Mouse (Mus musculus) olfactory bulb, adult 2 months (tissue): ENCODE measurements around the gene Atg4c. TPM values are rescaled to one million over a fixed set of nuclear protein-coding genes. Genes with fewer than 3 reads are reported as not detected.

ENCODE experiments used
- H3K27ac ChIP-seq: fragments of 200-500 bp; 2 replicates; pipeline ENCODE4 v1.5.1; 2012; ENCODE audit warnings: low read depth, low read length; ENCODE audit not compliant: insufficient read depth
- H3K4me1 ChIP-seq: fragments of 200-500 bp; 2 replicates; pipeline ENCODE4 v1.6.1; 2012; ENCODE audit warnings: low read length; ENCODE audit not compliant: control insufficient read depth, insufficient read depth
- H3K4me3 ChIP-seq: fragments of 200-500 bp; 2 replicates; pipeline ENCODE4 v1.5.1; 2012; ENCODE audit warnings: mild to moderate bottlenecking, low read depth, low read length, moderate library complexity; ENCODE audit not compliant: insufficient read depth
- CTCF ChIP-seq: fragments of 200-500 bp; IDR thresholded peaks from 2 replicates; pipeline ENCODE4 v1.5.1; 2012; ENCODE audit warnings: low read depth, mild to moderate bottlenecking, low read length, moderate library complexity; ENCODE audit not compliant: insufficient read depth
- POLR2A ChIP-seq: fragments of 200-500 bp; IDR thresholded peaks from 2 replicates; pipeline ENCODE4 v1.6.1; 2012; ENCODE audit warnings: mild to moderate bottlenecking, low read depth, low read length, moderate library complexity; ENCODE audit not compliant: insufficient read depth
- WGBS: fragments of 180-500 bp; shearing (Covaris S2); methylation state at CpG from one replicate; pipeline ENCODE4 v1.1.7; 2018; 5-methylcytosine and 5-hydroxymethylcytosine counted together
- polyA plus RNA-seq: library from polyadenylated mRNA; stranded (reverse); fragments of >200 nt; gene quantifications from 2 replicates; pipeline ENCODE4 v1.2.4, GENCODE M21; 2012; ENCODE audit warnings: low replicate concordance; ENCODE audit not compliant: missing spikeins, insufficient read depth, insufficient read length

Atg4c gene
- polyA plus RNA-seq, 1 experiment = not detected

DNA sequence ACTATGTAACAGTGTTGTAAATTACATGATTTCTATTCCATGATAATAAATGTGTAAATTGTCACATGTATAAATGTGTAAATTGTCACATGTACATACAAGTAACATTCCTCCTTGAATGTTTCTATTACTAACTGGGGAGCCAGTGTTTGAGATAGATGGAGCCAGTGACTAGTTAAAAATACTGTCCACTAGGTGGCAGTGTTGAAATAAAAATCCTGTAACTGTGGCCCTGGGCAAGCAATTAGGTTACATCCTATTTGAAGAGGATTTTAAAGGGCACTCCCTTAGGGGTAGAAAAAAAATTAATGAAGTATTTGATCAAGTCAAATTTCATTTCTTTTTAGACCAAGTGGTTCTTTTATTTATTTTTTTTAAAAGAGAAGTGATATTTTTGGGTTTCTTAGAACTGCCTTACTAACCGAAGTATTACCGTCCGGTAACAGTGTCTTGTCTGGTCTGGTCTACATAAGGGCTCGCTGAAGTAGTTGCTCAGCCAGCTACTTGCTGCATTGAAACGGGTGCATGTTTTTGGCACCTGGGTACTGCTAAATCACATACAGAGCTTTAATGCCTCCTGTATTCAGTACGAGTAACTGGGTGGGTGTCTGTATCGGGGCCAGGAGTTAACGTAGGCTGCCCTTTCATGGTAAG lies 41.6 kb downstream of the Atg4c start:
- Histone ChIP-seq H3K27ac (no peak overlapping the region), H3K4me3 (no peak overlapping the region), H3K4me1 (no peaks in the 10 kb centered on the region)
- TF ChIP-seq POLR2A (no peak), CTCF (no peak)
- WGBS = 84% methylated on average over 8 of the region's 8 CpGs

- 98% methylated on average over 2 of the region's 2 CpGs for WGBS
- H3K4me3 ChIP-seq = no peak overlapping the region
- H3K4me1 ChIP-seq = no peaks in the 10 kb centered on the region
- no peak overlapping the region for H3K27ac ChIP-seq
- no peak for TF ChIP-seq CTCF
- TF ChIP-seq POLR2A = no peak
Observed at GRCm38 (mm10) chr4:99238305-99238704, 44.6 kb downstream of the Atg4c start.

GRCm38 (mm10) chr4:99241674-99242073 lies 47.9 kb downstream of the Atg4c start:
- H3K27ac ChIP-seq = no peak overlapping the region
- no peak overlapping the region for H3K4me3 ChIP-seq
- H3K4me1 ChIP-seq = no peaks in the 10 kb centered on the region
- 55% methylated on average over 5 of the region's 5 CpGs for WGBS
- TF ChIP-seq CTCF = no peak
- TF ChIP-seq POLR2A = no peak

DNA sequence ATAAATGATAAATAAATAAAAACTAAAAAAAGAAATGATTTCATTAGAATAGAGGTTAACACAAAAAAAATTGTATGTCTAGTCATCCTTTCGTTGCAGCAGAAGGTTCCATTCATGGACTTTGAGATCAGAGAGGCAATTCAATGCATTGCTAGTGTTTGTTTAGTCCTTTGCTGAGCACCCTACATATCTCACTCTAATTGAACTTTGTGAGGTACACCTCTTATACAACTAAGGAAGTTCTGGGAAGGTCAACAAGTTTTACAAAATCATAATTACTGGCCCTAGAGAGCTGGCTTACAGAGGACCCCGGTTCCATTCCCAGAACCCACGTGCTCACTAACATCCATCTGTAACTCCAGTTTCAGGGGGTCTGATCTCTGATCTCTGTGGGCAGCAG lies 55.6 kb downstream of the Atg4c start:
- Histone ChIP-seq H3K4me1 (no peaks in the 10 kb centered on the region), H3K27ac (no peak overlapping the region), H3K4me3 (no peak overlapping the region)
- WGBS = 93% methylated on average over 3 of the region's 3 CpGs
- no peak for TF ChIP-seq CTCF
- TF ChIP-seq POLR2A = no peak

DNA sequence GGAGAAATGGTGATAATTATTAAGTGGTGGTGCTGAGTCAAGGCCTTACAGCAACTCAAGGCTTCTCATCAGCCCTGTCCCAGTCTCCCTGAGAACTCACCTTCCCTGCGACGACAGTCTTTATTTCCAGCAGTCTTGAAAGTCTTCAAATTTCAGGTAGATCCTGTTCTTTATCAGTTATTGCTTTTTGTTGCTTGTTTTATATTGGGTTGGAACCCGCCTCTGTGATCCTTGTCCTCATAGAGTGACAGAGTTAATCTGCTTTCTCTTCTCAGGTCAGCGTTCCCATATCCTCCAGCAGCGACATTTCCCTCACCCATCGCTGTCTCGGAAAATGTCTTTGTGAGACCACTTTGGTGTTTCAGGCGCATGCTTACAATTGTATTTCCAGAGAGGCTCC lies 56.1 kb downstream of the Atg4c start:
- H3K27ac ChIP-seq = no peak overlapping the region
- no peak for TF ChIP-seq CTCF
- TF ChIP-seq POLR2A = no peak
- no peaks in the 10 kb centered on the region for H3K4me1 ChIP-seq
- H3K4me3 ChIP-seq = no peak overlapping the region
- 97% methylated on average over 8 of the region's 8 CpGs for WGBS

DNA sequence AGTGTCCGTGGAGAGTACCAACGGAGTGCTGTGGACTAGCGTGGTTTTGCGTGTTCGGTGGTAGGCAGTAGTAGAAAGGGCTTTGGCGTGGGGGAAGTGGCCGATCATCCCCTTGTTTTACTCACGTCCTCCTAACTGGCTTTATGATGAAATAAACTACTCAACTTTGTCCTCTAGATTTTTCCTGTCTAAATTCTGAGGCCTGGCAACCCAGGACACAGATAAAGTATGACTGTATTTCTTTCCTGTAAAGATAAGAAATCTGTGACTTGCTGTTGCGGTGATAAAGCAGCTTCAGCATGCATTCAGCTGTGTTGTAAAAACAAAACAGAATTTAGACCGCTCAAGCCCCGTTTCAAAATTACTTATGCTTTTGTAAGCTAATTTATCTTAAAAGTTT lies 59.2 kb downstream of the Atg4c start:
- WGBS = 95% methylated on average over 11 of the region's 11 CpGs
- no peak for TF ChIP-seq POLR2A
- TF ChIP-seq CTCF = no peak
- H3K27ac ChIP-seq = no peak overlapping the region
- H3K4me3 ChIP-seq = no peak overlapping the region
- H3K4me1 ChIP-seq = no peaks in the 10 kb centered on the region

DNA sequence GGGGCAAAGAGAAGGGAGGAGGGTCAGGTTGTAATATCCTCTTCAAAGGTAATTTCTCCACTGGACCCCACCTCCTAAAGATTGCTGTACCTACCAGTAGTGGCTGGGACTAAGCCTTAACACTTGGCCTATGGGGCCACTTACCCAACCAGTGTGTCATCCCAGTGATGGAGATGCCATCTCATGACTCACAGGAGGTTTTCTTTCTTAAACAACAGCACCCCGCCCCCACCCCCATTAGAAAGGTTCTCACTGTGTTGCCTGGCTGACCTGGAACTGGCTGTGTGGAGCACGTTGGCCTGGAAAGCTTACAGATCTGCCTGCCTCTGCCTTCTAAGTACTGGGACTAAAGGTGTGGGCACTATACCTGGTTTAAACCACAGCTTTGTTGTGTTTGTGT lies 69.5 kb downstream of the Atg4c start:
- H3K4me1 ChIP-seq = peaks cover 11% of the 10 kb centered on the region
- 97% methylated on average over 2 of the region's 2 CpGs for WGBS
- no peak for TF ChIP-seq CTCF
- no peak for TF ChIP-seq POLR2A
- H3K27ac ChIP-seq = no peak overlapping the region
- no peak overlapping the region for H3K4me3 ChIP-seq

- no peak overlapping the region for H3K4me3 ChIP-seq
- no peak for TF ChIP-seq CTCF
- no peak for TF ChIP-seq POLR2A
- 87% methylated on average over 11 of the region's 11 CpGs for WGBS
- no peak overlapping the region for H3K27ac ChIP-seq
- peaks cover 11% of the 10 kb centered on the region for H3K4me1 ChIP-seq
Observed at GRCm38 (mm10) chr4:99263663-99264062, 69.9 kb downstream of the Atg4c start.

DNA sequence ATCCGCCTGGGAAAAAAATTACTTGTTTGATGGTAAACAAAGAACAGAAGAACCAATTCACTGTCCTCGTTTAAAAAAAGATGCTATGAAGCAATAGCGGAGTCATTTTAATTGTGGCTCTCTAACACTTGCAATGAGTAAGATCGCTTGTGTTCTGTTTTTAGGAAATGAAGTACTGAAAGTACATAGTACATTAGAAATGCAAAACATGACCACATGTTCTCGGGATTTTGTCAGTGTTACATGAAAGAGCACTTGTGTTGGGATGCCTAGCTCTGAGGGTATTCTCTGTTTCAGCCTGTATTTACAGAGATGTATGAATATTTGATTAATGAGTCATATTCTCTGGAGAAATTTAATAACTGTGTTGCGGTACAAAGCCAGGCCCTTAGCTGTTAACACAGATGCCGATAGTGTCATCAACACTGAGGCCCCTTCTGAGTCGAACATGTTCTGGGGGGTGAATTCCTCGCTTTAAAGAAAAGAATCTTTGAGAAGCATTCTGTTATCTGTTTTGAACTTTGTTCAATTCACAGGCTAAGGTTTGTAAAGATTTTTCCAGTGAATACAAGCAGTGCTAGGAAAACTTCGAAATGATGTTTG lies 73.2 kb downstream of the Atg4c start:
- H3K27ac ChIP-seq = peak overlapping the region; percentile 51; the same call in 1 of the 2 replicates
- 40% methylated on average over 10 of the region's 10 CpGs for WGBS
- TF ChIP-seq CTCF (no peak), POLR2A (no peak)
- H3K4me1 ChIP-seq = peaks cover 9% of the 10 kb centered on the region
- no peak overlapping the region for H3K4me3 ChIP-seq
